Mouse (Mus musculus): ENCODE data around the gene Tspan14. TPM values are rescaled to one million over a fixed set of nuclear protein-coding genes. Genes with fewer than 3 reads are reported as not detected.

Gene Tspan14
- polyA plus RNA-seq, 1 experiment, result 41.2 TPM

DNA sequence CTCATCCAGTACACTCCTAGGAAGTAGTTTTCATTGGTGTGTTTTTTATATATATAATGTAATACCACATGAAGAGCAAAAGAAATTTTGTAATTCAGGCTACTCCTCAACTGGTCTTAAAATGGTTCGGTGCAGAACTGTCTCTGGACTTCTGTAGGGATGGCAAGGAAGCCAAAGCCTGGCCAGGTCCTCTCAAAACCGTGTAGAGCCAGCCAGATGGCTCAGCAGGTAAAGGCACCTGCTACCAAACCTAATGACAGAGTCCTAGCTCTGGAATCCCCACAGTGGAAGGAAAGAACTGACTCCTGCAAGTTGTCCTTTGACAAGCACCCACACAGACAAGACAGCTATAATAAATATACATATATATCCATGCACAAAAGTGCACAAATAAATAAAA is 24.2 kb downstream of the Tspan14 start:
- TF ChIP-seq CTCF (IDR thresholded peaks at IDR 0.05; ENCODE audit: control insufficient read depth, insufficient read depth, low read length), result no peak
- no peak for TF ChIP-seq POLR2A (IDR thresholded peaks at IDR 0.05; ENCODE audit: borderline replicate concordance, control insufficient read depth, low read depth, low read length)
- peaks cover 1% of the 10 kb centered on the region; the same call in 1 of the 2 replicates for H3K4me1 ChIP-seq (ENCODE audit: control insufficient read depth, insufficient read depth, low read length)
- 70% methylated on average over 2 of the region's 2 CpGs for WGBS

DNA sequence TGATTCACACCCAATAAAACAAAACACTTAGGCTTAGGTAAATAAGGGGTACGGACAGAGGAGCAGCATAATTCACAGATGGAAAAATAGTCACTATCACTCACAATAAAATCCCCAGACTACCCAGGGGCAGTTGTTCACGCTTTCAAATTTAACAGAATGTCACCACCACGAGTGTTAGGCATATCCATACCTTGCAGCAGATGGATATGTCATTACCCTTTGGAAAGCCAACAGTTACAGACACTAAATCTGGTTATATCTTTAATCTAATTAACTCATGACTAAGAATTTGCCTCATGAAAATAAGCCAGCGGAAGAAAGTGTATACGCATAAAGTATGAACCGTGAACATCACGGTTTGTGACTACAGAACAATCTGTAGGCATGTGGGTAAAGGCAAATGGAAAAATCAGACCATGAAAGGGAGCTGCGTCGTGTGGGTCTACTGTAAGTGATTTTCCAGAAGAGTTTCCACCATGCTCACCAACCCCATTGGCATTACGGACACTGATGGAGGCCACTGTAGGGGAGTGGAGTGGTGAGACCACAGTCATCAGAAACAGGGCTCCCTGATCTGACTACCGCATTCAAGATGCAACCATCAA is 28.1 kb downstream of the Tspan14 start:
- no peak overlapping the region for H3K27ac ChIP-seq (ENCODE audit: control insufficient read depth, insufficient read depth, low read depth, low read length, poor library complexity)
- H3K4me3 ChIP-seq (replicated peaks; ENCODE audit: control insufficient read depth, low read depth, low read length), result no peak overlapping the region
- H3K4me1 ChIP-seq (ENCODE audit: control insufficient read depth, insufficient read depth, low read length), result peaks cover 21% of the 10 kb centered on the region
- WGBS, result 81% methylated on average over 11 of the region's 11 CpGs
- no peak for TF ChIP-seq POLR2A (IDR thresholded peaks at IDR 0.05; ENCODE audit: borderline replicate concordance, control insufficient read depth, low read depth, low read length)
- TF ChIP-seq CTCF (IDR thresholded peaks at IDR 0.05; ENCODE audit: control insufficient read depth, insufficient read depth, low read length), result no peak

More for the DNA sequence above, 24.2 kb downstream of the Tspan14 start:
- Histone ChIP-seq H3K27ac (ENCODE audit: control insufficient read depth, insufficient read depth, low read depth, low read length, poor library complexity) (no peak overlapping the region), H3K4me3 (replicated peaks; ENCODE audit: control insufficient read depth, low read depth, low read length) (no peak overlapping the region)

DNA sequence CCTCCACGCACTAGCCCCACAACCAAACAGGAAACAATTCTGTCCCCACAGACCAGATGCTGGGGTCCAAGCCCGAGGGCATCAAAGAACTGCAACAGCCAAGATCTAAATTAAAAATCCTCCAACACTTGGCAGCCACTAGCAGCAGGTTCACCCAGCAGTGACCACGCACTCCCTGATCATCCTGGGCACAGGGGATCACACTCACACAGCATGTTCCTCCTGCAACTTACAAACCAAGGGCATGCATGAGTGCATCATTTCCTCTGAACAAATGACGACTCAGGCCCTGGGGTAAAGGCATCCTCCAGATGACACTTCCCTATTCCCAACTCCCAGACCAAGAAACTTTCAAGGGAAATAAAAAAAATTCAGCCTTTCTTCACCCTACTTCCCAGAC is 29.6 kb downstream of the Tspan14 start:
- no peak for TF ChIP-seq POLR2A (IDR thresholded peaks at IDR 0.05; ENCODE audit: borderline replicate concordance, control insufficient read depth, low read depth, low read length)
- TF ChIP-seq CTCF (IDR thresholded peaks at IDR 0.05; ENCODE audit: control insufficient read depth, insufficient read depth, low read length), result peak; percentile 14; the same call in 1 of the 2 replicates
- WGBS, result 3% methylated on average over 4 of the region's 4 CpGs
- Histone ChIP-seq H3K4me3 (replicated peaks; ENCODE audit: control insufficient read depth, low read depth, low read length) (no peak overlapping the region), H3K27ac (ENCODE audit: control insufficient read depth, insufficient read depth, low read depth, low read length, poor library complexity) (peak overlapping the region; percentile 1; the same call in 1 of the 2 replicates), H3K4me1 (ENCODE audit: control insufficient read depth, insufficient read depth, low read length) (peaks cover 25% of the 10 kb centered on the region)

DNA sequence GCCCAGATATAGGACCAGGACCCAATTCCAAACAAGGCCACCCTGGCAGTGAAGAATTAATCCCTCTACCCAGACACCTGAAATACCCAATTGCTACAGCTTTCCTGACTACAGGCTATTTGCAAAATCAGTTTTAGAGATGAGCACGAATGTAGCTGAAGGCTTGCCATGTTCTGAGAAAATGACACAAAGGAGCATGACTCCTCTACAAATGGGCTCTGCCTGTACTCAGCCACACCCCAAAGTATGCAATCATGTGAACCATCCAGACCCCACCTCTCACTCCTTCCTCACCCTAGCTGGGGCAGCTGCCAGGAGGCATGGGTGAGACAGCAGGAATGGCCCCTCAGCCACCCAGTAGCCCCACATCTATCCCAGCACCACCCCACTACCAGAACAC is 31.1 kb downstream of the Tspan14 start:
- WGBS, result 27% methylated on average over 1 of the region's 1 CpGs
- H3K4me1 ChIP-seq (ENCODE audit: control insufficient read depth, insufficient read depth, low read length), result peaks cover 33% of the 10 kb centered on the region
- H3K27ac ChIP-seq (ENCODE audit: control insufficient read depth, insufficient read depth, low read depth, low read length, poor library complexity), result no peak overlapping the region
- TF ChIP-seq CTCF (IDR thresholded peaks at IDR 0.05; ENCODE audit: control insufficient read depth, insufficient read depth, low read length), result no peak
- TF ChIP-seq POLR2A (IDR thresholded peaks at IDR 0.05; ENCODE audit: borderline replicate concordance, control insufficient read depth, low read depth, low read length), result no peak
- no peak overlapping the region for H3K4me3 ChIP-seq (replicated peaks; ENCODE audit: control insufficient read depth, low read depth, low read length)

DNA sequence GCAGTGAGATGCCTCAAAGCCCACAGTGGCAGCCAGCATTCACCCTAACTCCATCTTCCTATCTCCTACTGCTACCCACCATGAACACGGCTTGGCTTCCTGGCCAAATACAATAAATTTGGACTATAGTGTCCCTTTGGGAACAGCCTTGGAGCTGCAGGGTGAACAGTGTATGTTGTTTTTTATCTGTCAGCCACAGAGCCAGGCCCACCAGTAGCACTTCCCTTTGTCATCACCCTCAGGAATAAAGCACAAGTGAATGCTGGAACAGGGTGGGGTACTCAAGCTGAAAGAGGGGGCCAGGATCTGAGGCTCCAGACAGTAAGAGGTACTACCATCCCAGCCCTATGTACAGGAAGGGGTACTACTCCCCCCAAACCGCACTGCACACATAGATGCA is 31.6 kb downstream of the Tspan14 start:
- WGBS, result 22% methylated on average over 2 of the region's 2 CpGs
- TF ChIP-seq CTCF (IDR thresholded peaks at IDR 0.05; ENCODE audit: control insufficient read depth, insufficient read depth, low read length), result no peak
- TF ChIP-seq POLR2A (IDR thresholded peaks at IDR 0.05; ENCODE audit: borderline replicate concordance, control insufficient read depth, low read depth, low read length), result no peak
- Histone ChIP-seq H3K27ac (ENCODE audit: control insufficient read depth, insufficient read depth, low read depth, low read length, poor library complexity) (no peak overlapping the region), H3K4me3 (replicated peaks; ENCODE audit: control insufficient read depth, low read depth, low read length) (no peak overlapping the region), H3K4me1 (ENCODE audit: control insufficient read depth, insufficient read depth, low read length) (peaks cover 33% of the 10 kb centered on the region)

DNA sequence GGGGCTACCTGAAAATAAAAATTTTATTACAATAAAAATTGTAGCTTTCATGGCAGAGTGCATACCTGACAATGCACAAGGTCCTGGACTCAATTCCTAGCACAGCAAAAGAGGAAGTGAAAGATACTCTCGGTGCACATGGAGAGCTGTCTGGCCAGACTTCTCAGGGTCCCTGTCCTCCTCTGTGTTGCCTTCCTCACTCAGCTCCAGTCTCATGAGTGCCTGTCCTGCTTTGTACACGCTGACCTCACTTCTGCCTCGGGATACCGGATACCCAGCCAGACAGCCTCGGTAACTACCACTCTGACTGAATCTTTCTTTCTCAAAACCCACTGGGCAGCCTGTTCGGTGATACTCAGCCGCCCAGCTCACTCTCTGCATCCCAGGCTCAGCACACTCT is 33.3 kb downstream of the Tspan14 start:
- TF ChIP-seq CTCF (IDR thresholded peaks at IDR 0.05; ENCODE audit: control insufficient read depth, insufficient read depth, low read length) (no peak), POLR2A (IDR thresholded peaks at IDR 0.05; ENCODE audit: borderline replicate concordance, control insufficient read depth, low read depth, low read length) (no peak)
- WGBS, result 19% methylated on average over 7 of the region's 7 CpGs
- Histone ChIP-seq H3K27ac (ENCODE audit: control insufficient read depth, insufficient read depth, low read depth, low read length, poor library complexity) (0 out of 2 replicates have a peak overlapping the region, but pooled peaks have one; percentile 23), H3K4me1 (ENCODE audit: control insufficient read depth, insufficient read depth, low read length) (peaks cover 31% of the 10 kb centered on the region), H3K4me3 (replicated peaks; ENCODE audit: control insufficient read depth, low read depth, low read length) (no peak overlapping the region)

DNA sequence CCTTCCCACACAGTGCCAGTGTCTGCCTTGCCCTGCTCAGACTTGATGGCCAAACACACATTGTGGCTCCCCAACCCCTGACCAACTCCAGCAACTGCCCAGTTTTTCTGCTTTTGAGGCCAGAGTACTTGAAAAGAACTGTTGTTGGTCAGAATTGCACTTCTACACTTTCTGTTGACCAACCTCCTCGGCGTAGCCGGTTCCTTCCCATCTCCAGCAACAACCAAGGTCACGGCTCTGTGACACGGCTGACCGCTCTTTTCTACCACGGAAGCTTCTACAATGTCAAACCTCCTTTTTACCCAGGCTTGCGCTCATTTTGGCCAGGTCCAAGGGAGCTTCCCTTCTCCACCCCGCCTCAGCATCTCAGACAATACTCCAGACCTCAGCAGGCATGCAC is 34.4 kb downstream of the Tspan14 start:
- 64% methylated on average over 9 of the region's 9 CpGs for WGBS
- no peak overlapping the region for H3K4me3 ChIP-seq (replicated peaks; ENCODE audit: control insufficient read depth, low read depth, low read length)
- TF ChIP-seq CTCF (IDR thresholded peaks at IDR 0.05; ENCODE audit: control insufficient read depth, insufficient read depth, low read length) (no peak), POLR2A (IDR thresholded peaks at IDR 0.05; ENCODE audit: borderline replicate concordance, control insufficient read depth, low read depth, low read length) (no peak)
- no peak overlapping the region for H3K27ac ChIP-seq (ENCODE audit: control insufficient read depth, insufficient read depth, low read depth, low read length, poor library complexity)
- H3K4me1 ChIP-seq (ENCODE audit: control insufficient read depth, insufficient read depth, low read length), result peaks cover 34% of the 10 kb centered on the region

DNA sequence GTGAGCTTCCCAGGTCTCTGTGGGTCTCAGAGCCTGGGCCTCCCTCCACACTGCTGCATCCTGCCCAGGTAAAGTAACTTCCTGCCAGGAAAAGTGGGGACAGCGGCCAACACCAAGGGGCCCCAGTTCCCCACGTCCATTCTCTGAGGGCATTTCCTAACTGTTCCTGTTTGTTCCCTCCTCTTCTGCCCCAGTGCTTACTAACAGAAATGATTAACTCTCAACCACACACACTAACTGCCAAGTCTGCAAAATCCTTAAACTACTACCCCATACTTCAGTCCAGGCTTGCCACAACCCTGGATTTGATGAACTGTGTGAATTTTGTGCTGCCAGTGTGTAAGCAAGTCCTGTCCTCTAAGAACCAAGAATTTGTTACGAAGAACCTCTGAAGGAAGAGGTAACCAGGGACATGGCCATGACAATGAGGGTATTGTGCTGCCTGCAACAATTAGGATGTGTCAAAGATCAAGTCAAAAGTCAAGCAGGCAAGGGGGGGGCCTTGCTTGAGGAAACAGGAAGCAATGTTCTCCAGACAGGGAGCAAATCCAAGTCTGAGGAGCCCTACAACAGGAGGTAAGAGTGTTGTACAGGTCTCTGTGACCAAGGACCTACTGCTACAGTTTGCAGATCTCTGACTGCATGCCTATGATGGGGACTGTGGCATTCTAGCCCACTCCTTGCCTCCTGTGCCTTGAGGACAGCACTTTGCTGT is 35.3 kb downstream of the Tspan14 start:
- Histone ChIP-seq H3K27ac (ENCODE audit: control insufficient read depth, insufficient read depth, low read depth, low read length, poor library complexity) (peak overlapping the region; percentile 16; the same call in 1 of the 2 replicates), H3K4me1 (ENCODE audit: control insufficient read depth, insufficient read depth, low read length) (peaks cover 30% of the 10 kb centered on the region), H3K4me3 (replicated peaks; ENCODE audit: control insufficient read depth, low read depth, low read length) (no peak overlapping the region)
- WGBS, result 23% methylated on average over 3 of the region's 3 CpGs
- TF ChIP-seq POLR2A (IDR thresholded peaks at IDR 0.05; ENCODE audit: borderline replicate concordance, control insufficient read depth, low read depth, low read length) (no peak), CTCF (IDR thresholded peaks at IDR 0.05; ENCODE audit: control insufficient read depth, insufficient read depth, low read length) (no peak)

All from bone marrow, adult 2 months (tissue).